Mouse (Mus musculus) natural killer cell, adult 2 months (primary cell): ENCODE data around the gene Aldh3a1.
"Not testable (repeated sequence)": the region's sequence is repeated elsewhere in the genome, so short reads cannot be mapped to it uniquely, and the experiment has no call there.

Experiments used
- DNase-seq, 2 experiments: peaks; one replicate each; pipeline ENCODE4 v3.0.0; 2022; ENCODE audit warnings: low spot score in 2 of 2

Gene Aldh3a1

DNA sequence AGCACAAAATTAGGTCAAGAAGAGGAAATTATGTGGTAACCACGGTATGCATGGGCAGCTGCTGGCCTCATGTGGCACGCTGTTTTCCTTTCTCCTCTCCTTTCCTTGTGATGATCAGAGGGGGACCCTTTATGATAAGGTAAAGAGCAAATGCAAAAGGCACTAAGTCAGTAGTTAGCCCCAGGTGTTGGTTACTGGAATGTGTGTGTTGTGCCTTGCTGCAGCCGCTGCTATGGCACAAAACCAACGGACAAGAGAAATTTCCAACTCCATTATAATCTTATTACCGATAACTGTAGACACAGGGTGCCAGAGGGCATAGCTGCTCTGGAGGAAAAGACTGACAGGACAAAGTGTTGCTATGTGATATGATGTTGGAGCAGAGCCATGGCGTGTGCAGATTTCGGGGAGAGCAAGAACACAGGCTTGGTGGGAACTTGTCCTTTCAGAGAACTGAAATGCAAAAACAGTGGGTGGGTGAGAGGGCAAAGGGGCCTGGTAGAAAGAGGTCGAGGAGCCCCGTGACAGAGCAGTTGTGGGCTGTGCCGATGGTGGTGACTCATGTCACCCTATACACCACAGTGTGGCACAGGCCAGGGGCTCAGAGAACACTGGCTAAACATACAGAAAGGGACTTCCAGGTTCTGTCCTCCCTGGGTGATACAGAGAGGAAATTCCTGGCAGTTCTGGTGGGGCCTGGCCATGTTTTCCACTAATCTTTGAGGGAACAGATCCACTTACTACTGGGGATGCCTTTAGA lies at the start of gene Aldh3a1:
Gene Aldh3a1 (plus strand): TSS at position 51 of the 760 bp plus-strand sequence.
- DNase-seq: no peak

DNA sequence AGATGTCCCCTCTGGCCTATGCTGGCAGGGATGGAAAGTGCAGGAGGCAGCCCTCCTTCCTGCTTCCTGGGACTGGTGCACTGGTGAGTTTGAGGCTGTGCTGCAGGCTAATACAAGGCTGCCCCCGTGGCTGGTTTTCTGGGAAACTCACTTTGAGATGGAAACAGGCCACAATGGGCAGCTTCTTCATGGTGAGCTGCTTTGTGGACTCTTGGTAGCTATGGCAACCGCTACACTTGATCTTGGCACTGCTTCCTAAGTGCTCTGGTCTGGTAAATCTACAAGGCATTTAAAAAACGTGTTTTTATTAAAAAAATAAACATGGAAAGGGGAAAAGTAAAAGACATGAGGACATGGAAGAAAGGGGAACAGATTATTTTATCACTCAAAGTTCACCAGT lies 49.2 kb upstream of the Aldh3a1 start:
- DNase-seq: no peak

DNA sequence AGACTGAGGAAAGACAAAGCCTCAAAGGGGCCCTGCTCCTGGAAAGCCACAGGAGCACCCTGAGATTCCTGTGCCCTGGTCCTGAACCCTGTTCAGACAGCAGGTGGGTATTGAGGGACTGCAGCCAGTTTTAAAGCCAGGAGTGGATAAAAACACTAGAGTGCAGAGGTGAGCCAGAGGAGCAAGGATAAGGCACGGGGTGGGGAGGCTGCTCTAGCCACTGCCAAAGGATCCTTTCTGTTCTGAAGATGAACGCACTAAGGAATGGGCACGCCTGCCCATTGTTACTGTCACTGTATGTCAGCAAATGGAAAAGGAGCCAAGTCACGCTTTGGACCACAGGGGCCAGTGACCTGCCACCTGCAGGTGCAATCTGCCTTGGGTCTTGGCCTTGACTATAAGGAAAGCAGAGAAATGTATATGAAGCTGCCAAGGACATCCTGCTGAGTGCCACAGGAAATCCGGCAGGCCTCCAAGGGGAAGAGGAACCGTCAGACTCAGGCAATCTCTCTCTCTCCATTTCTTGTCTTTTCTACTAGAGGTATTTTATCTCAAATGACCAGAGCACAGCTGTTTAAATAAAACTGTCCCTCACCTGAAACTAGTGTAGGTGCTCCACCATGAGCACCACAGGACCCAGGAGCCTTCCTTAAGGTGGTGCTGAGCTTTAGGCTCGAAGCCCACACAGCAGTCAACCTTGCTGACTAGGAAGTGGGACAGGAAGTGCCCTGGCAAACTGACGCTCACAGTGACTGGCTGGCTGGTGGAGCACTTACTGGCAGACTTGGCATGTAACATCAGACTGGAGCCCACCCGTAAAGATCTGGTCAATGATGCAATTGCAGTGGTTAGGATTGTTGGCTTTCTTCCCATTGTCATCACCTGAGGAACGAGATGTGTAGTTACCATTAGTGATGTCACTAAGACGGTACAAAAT lies 47.3 kb upstream of the Aldh3a1 start:
- DNase-seq: no peak

DNA sequence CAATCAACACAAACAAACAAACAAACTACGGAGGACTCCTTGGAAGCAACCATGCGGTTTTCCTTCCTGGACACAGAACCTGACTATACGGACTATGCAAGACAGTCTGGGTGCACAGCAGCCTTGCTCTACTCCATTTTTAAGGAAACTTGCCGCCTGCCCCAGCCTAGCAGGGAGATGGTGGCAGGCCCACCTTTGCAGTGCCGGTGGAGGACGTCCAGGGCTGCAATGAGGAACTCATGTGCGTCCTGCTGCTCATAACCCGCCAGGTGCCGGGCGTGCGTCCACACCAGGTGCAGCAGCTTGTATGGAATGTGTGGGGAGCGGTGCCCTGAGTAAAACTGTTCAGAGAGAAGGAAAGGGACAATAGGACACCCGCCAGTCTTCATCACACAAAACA lies 46.2 kb upstream of the Aldh3a1 start:
- DNase-seq: no peak

DNA sequence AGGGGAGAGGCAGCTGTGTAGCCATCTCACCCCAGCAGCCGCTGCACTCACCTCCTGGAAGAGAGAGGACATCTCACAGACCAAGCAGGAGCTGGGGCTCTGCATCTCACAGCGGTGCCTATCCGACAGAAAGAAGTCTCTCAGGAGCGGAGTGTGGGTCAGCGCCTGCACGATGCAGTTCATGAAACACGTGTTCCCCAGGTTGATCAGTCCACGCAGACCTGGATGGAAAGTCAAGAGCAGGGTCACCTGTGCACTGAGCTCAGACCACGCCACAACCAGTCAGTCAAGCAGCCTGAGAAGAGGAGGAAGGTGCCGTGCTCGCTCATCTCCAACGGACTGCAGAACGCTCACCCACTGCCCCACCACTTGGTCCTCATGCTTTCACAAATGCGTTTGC lies 44.6 kb upstream of the Aldh3a1 start:
- no peak for DNase-seq

DNA sequence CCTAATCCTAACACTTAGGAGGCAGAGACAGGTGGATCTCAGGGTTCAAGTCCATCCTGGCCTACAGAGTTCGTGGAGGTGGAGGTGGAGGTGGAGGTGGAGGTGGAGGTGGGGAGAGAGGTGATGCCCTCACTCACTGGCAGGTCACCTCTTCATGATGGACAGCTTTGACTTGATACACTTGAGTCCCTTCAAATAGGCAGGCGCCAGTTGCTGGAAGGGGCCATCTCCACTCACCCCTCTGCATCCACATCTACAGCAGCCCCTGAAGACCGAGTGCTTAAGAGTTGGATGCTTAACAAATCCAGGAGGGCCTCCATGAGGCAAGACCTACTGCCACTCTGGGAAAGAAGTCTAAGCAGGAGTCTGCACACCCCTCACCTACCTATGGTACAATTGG lies 44.0 kb upstream of the Aldh3a1 start:
- DNase-seq: no peak

DNA sequence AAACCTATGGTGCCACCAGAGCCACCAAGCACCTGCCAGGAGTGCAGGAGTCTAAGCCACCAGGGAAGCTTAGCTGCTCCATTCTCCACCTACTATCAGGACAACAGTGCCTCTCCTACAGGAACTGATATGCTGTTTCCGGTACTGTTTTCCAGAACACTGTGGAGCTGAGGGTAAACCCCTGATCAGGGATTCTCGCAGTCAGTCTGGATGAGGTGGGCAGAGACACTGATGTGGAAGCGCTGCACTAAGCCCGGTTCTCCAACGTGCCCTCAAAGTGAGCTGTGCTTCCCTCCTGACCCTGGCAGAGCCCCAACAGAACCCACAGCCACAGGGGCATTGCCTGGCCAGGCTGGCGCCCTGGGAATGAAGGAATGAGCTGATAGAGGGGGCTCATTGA lies 43.0 kb upstream of the Aldh3a1 start:
- DNase-seq: no peak

DNA sequence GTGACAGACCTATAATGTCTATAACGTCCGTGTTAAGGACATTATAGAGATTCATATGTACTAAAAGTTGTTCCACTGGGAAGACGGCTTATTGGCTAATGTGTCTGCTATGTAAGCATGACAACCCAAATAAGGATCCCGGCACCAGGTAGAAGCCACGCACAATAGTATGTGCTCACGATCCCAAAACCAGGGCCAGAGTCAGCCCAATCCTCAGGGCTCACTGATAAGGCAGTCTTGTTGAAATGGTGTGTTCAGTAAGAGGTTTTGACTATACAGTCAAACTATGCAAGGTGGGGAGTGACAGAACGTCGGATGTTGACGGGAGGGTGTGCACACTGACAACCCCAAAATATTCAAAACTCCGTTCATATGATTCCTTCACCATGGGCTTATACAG lies 42.5 kb upstream of the Aldh3a1 start:
- DNase-seq: no peak

DNA sequence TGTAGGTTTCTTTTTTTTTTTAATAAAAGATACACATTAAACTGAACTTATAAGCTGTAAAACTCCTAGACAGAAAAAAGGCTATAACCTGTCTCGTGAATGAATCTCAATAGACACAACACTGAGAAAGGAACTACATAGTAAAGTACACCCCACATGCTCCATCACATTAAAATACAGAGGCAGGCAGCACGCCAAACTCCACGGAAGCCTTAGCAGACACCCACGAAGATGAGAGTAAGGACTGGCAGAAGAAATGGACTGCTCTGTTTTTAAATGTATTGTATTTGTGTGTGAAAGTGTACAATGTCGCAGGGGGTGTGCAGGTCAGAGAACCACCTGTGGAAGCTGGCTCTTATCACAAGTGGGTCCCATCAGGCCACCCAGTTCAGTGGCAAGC lies 37.2 kb upstream of the Aldh3a1 start:
- DNase-seq: no peak

DNA sequence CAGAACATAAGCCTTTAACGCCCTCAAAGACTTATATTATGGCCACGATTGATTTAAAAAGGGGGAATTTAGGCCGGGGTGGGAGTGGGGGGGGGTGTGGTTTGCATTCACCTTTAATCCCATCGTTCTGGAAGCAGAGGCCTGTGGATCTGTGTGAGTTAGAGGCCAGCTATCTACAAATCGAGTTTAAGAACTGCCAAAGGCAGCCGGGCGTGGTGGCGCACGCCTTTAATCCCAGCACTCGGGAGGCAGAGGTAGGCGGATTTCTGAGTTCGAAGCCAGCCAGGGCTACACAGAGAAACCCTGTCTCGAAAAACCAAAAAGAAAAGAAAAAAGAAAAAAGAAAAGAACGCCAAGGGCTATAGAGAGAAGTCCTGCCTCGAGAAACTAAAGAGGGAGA lies 33.9 kb upstream of the Aldh3a1 start:
- not testable (repeated sequence) for DNase-seq

DNA sequence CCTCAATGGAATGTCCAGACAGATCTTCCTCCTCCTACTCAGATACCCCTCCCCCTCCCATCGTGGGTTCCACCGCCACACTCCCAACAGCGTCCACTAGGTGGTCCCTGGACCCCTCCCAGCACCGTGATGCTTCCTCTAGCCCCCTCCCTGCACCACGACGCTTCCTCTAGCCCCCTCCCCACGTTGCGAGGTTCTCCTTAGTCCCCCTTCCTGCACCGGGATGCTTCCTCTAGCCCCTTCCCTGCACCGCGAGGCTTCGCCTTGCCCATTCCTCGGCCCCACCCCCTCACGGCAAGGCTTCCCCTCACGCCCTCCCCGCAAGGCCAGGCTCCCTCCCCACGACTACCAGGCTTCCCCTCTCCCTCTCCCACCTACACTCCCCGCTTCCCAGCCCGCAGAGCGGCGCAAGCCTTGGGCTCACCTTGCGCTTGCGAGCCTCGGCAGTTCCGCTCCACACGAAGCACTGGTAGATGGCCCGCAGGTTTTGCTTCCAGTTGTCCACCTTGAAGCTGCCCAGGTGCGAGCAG lies 33.0 kb upstream of the Aldh3a1 start:
- peak in 1 of 2 experiments; percentile 41 for DNase-seq

DNA sequence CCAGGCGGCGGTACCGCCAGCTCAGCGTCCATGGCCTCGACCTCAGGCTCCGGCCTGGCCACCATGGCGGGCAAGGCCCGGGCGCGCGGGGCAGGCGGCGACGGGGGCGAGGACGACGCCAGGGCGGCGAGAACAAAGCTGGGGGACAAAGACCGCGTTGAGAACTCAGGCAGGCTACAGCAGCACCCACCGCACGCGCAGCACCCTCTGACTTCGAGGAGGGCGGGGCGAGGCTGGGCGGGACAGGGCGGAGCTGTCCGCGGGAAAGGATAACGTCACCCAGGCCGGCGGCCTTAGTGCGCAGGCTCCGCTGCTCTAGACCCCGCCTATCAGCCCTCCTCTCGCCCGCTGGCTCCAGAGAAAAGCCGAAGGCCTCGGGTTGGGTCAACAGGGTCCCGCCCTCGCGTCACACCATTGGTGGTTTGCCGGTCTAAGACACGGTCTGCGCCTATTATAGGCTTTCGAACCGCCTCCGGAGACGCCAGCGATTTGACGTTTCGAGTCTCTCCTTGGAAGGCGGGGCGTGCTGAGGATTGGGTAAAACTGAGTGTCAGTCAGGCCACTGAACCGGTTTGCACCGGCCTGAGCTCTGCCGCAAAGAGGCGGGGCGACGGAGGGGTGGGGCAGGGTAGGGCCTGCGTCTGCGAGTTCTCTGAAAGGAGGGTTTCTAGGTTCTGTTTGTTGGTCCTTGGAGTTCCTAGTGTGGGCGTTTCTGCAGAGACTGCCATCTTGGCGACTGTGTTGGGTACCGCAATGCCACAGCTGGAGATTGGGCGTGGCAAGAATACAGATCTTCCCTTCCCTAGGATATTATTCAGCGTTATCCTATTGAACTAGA lies 32.3 kb upstream of the Aldh3a1 start, which contains the start of gene Usp22:
Gene Usp22 (minus strand): TSS at position 235 of the 838 bp plus-strand sequence.
- DNase-seq: peak; percentile 99 to 100

DNA sequence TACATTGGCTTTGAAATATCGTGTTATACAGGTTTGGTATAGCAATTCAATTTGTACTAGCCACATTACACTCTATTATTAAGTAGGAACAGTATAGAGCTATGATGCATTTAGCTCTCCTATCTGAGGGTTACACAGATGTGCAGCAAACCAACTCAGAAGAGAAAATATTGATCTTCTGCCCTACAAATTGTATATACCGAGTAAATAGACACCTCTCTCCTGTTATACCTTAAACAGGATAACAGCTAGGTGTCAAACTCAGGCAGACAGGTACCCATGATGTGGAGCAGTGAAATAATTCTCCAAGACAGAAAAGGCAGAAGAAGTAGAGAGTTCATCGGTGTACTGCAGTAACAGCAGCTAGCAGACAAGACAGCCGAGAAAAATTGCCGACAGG lies 31.6 kb upstream of the Aldh3a1 start:
- no peak for DNase-seq

DNA sequence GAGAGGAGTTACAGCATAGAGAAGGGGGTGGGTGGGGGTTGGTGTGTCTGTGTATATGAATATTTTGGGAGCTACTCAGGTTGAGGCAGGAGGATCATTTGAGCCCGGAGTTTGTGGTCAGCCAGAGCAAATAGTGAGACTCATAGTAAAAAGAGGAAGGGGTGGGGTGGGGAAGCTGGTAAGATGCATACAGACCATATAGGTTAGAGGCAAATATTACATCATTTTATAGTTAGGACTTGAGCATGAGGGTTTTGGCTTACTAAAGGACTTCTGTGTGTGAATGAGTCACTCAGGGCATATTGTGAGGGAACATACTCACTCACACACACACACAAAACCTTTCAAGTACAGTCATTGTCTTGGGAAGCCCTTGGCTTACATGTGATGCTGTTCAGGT lies 31.0 kb upstream of the Aldh3a1 start:
- no peak for DNase-seq

DNA sequence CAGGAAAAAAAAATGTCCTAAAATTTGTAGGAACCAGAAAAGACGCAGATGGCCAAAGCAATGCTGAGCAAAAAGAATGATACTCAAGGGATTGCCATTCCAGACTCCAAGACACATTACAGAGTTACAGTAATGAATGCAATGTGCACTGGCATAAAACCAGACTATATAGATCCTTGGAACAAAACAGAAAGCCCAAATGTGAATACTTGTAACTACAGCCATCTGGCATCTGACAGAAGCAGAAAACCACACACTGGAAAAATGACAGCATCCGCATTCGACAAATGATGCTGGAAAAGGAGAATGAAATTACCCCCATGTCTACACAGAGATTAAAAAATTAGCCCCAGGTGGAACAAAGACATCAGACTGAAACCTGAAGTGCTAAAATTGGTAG lies 27.0 kb upstream of the Aldh3a1 start:
- no peak for DNase-seq

DNA sequence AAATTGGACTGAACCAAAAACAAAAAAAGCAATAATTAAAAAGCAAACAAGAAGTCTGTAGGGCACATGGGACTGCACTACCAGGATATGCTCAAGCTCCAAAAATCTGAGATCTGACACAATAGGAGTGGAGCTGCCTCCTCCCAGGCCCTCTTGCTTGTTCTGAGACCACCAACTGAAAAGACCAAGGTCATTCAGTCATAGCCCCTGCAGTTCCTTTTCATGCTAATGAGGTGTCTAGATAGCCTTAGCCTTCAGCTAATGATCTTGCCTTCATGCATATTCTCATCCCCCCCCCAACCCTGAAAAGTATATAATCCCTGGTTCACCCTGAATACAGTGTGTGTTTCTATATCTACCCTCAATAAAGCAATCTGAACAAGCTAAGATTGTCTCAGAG lies 25.7 kb upstream of the Aldh3a1 start:
- DNase-seq: no peak

DNA sequence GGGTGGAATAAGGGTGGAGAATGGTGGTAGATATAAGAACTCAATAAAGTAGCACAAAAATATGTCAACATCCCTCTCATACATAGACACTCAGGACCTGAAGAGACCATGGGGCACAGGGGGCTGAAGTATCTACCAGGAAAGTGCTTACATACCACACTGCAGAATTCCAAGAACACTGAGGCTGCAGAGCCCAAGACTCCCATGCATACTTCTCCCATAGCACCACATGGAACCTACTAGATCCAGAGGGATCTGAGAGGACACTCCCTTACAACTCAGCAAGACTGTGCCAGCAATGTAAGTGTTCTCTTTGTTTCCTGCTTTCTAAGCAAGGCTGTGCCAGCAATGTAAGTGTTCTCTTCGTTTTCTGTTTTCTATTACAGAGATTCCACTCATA lies 23.5 kb upstream of the Aldh3a1 start:
- no peak for DNase-seq

DNA sequence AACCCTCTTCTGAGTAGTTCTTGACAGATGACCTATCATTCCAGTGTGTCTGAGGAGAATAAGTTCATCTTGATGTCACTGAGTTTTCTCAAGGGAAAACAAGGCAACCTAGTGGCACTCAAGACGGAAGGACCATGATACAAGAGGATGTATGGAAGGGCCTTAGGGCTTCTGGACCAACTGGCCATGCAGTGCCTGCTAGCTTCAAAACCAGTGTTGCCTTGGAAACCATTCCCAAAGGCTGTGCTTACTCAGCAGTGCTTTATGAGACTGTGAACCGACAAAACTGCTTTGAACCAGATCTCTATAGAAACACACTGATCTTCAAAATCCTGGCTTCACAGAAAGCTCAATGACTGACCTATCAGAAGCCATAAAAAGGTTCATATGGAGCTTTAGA lies 16.6 kb upstream of the Aldh3a1 start:
- DNase-seq: no peak

DNA sequence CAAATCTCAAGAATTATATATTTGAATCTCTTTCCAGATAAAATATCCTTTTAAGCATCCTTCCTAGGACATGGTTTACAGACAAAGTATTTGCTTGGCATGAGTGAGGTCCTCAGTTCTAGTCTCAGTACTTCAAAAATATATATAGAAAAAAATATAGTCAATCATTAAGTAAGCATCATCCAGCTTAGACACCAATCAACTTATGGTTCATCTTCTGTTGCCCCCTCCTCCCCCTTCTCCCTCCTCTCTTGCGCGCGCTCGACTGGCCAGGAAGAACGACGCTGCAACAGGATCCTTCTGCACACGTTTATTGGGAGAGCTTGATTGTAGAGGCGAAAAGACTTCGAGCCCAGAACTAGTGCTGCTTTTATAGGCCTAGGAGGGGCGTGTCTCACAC lies 15.2 kb upstream of the Aldh3a1 start:
- DNase-seq: not testable (repeated sequence)

DNA sequence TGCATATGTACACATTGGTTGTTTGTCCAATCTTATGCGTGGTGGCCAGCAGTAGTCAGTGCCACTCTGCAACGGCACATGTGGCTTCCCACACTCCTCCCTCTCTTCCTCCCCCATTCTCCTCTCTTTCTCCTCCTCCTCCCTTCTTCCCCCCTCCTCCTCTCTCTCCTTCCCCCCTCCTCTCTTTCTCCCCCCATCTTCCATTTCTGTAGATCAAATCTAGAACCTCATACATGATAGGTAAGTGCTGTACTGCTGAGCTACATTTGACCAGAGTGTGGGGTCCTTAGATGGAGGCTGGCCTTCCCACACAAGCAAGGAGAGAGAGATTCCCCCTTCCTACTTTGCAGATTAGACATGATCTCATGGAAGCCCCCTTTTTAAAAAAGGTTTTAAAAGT lies 14.6 kb upstream of the Aldh3a1 start:
- no peak for DNase-seq

DNA sequence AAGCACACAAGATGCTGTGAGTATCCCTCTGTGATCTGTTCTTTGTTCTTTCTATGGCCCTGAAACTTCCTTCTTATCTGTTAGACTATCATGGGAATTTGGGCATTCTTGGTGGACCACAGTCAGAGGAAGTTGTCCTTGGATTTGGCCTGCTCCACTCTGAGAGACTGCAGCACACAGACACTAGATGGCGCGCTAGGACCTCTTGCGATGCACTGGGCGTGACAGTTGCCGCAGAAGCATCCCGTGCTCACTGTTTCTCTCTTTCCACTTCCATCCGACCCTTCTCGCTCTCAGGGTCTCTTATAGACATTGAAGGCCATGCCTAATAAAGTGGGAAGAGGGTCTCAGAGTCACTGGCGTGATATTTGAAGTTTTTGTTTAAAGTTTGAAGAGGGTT lies 13.9 kb upstream of the Aldh3a1 start:
- peak; percentile 42 to 65 for DNase-seq
